Mouse (Mus musculus): Measurements from ENCODE around the gene Chst1.

DNA sequence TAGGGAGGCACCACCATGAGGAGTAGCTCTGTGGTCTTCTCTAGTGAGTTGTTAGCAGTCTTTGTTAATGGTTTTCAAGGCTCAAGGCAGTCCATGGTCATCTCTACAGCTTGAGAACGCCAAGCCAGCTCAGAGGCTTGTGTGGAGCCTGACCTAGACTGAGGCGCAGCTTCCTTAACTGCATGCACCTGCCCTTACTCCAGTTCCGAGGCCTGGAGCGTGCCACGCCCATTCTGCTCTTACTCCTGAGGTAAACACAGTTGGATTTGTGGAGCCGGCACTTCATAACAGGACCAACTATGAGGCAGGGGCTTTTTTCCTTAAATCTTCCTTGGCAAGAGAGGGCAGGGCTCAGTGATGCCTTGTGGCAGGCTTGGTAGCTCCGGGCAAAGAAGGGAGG, 18.2 kb upstream of the Chst1 start:
- no peak for TF ChIP-seq POLR2A (IDR thresholded peaks at IDR 0.05; ENCODE audit: borderline replicate concordance, control insufficient read depth, low read depth, low read length)
- TF ChIP-seq CTCF (IDR thresholded peaks at IDR 0.05; ENCODE audit: control insufficient read depth, insufficient read depth, low read length), result no peak

Data from bone marrow, adult 2 months (tissue).